ENCODE assay signal across 10 mouse cellular contexts in genomic region chr11:63708412-63708811, GRCm38 (mm10).
DNase-seq lines count a peak whose midpoint lies in the region; ATAC-seq and TF ChIP-seq lines count a peak whose summit lies in the region.
"Had no signal": no experiment of that assay in that cellular context is flagged by ENCODE, and none has a peak within 500 bp of the region (broad histone marks: within the 10 kb centered on the region; RNA-seq: fewer than 3 reads in every experiment).

No protein-coding gene starts in this region.

- DNase-seq in cerebellum, postnatal 10 days = peak; percentile 89 to 91
- DNase-seq in cerebellum, adult 8-10 months = no peak
- DNase-seq in hindbrain, postnatal 0 days (ENCODE audit: low spot score) = peak; percentile 66
- DNase-seq in layer of hippocampus, postnatal 36 days = peak; percentile 15 to 20
- DNase-seq in right cerebral cortex, postnatal 10 days (ENCODE audit: low spot score in 2 of 2) = peak; percentile 81 to 84

- H3K36me3 ChIP-seq in hindbrain, postnatal 0 days (ENCODE audit: insufficient read depth, low read length) = no peaks in the 10 kb centered on the region
- H3K36me3 ChIP-seq in hindbrain, embryonic 16.5 days (ENCODE audit: control insufficient read depth, insufficient read depth, low read length) = no peaks in the 10 kb centered on the region
- H3K36me3 ChIP-seq in midbrain, embryonic 16.5 days (ENCODE audit: control insufficient read depth, insufficient read depth, low read length) = no peaks in the 10 kb centered on the region
- H3K36me3 ChIP-seq: heart, embryonic 15.5 days had no signal

- no peaks in the 10 kb centered on the region for H3K9me3 ChIP-seq in hindbrain, postnatal 0 days (ENCODE audit: low read length)
- H3K9me3 ChIP-seq in hindbrain, embryonic 16.5 days (ENCODE audit: control insufficient read depth, low read length) = no peaks in the 10 kb centered on the region
- no peaks in the 10 kb centered on the region for H3K9me3 ChIP-seq in midbrain, embryonic 16.5 days (replicated peaks; ENCODE audit: control insufficient read depth, low read length, poor library complexity, severe bottlenecking)
- H3K9me3 ChIP-seq: heart, embryonic 15.5 days had no signal

- no peak overlapping the region for H3K4me2 ChIP-seq in hindbrain, postnatal 0 days (ENCODE audit: low read depth, low read length)
- H3K4me2 ChIP-seq in hindbrain, embryonic 16.5 days (ENCODE audit: low read length) = no peak overlapping the region
- no peak overlapping the region for H3K4me2 ChIP-seq in midbrain, embryonic 16.5 days (ENCODE audit: low read length)
- H3K4me2 ChIP-seq: heart, embryonic 15.5 days had no signal

- no peaks in the 10 kb centered on the region for H3K4me1 ChIP-seq in hindbrain, postnatal 0 days (ENCODE audit: insufficient read depth, low read length)
- peaks cover 3% of the 10 kb centered on the region for H3K4me1 ChIP-seq in hindbrain, embryonic 16.5 days (ENCODE audit: control insufficient read depth, insufficient read depth, low read depth, low read length)
- peaks cover 4% of the 10 kb centered on the region; the same call in 1 of the 2 replicates for H3K4me1 ChIP-seq in midbrain, embryonic 16.5 days (ENCODE audit: control insufficient read depth, insufficient read depth, low read length)

- TF ChIP-seq CTCF in hindbrain, postnatal 0 days (IDR thresholded peaks at IDR 0.05; ENCODE audit: low read depth) = no peak

- 37% methylated on average over 4 of the region's 4 CpGs for WGBS in hindbrain, postnatal 0 days
- WGBS in hindbrain, embryonic 16.5 days = 60% methylated on average over 4 of the region's 4 CpGs
- 74% methylated on average over 4 of the region's 4 CpGs for WGBS in midbrain, embryonic 16.5 days

- H3K4me3 ChIP-seq in hindbrain, postnatal 0 days (ENCODE audit: low read length) = no peak overlapping the region
- H3K4me3 ChIP-seq in hindbrain, embryonic 16.5 days (ENCODE audit: low read length) = no peak overlapping the region
- H3K4me3 ChIP-seq in midbrain, embryonic 16.5 days (ENCODE audit: low read depth, low read length) = no peak overlapping the region
- H3K4me3 ChIP-seq: heart, embryonic 15.5 days had no signal

- ATAC-seq in hindbrain, postnatal 0 days = no peak
- no peak for ATAC-seq in hindbrain, embryonic 16.5 days
- ATAC-seq in midbrain, embryonic 16.5 days = no peak
- no peak for ATAC-seq in megakaryocyte, adult 5-6 weeks (ENCODE audit: poor library complexity, severe bottlenecking)

- no peak overlapping the region for H3K9ac ChIP-seq in hindbrain, postnatal 0 days (replicated peaks; ENCODE audit: low read length)
- H3K9ac ChIP-seq in hindbrain, embryonic 16.5 days (ENCODE audit: low read depth, low read length) = no peak overlapping the region
- no peak overlapping the region for H3K9ac ChIP-seq in midbrain, embryonic 16.5 days (ENCODE audit: low read depth, low read length)
- H3K9ac ChIP-seq: heart, embryonic 15.5 days; liver, embryonic 14.5 days had no signal

- H3K27me3 ChIP-seq in hindbrain, postnatal 0 days (ENCODE audit: insufficient read depth, low read length) = no peaks in the 10 kb centered on the region
- H3K27me3 ChIP-seq in hindbrain, embryonic 16.5 days (replicated peaks; ENCODE audit: control insufficient read depth, insufficient read depth, low read length) = no peaks in the 10 kb centered on the region
- no peaks in the 10 kb centered on the region for H3K27me3 ChIP-seq in midbrain, embryonic 16.5 days (ENCODE audit: control insufficient read depth, insufficient read depth, low read depth, low read length)
- H3K27me3 ChIP-seq: heart, embryonic 15.5 days had no signal

- H3K27ac ChIP-seq in hindbrain, postnatal 0 days = no peak overlapping the region
- no peak overlapping the region for H3K27ac ChIP-seq in hindbrain, embryonic 16.5 days (ENCODE audit: low read depth, low read length)
- no peak overlapping the region for H3K27ac ChIP-seq in midbrain, embryonic 16.5 days (ENCODE audit: low read length)
- H3K27ac ChIP-seq: heart, embryonic 15.5 days; liver, embryonic 14.5 days had no signal
